Mouse (Mus musculus) left cerebral cortex, adult 18-20 months (tissue): Measurements from ENCODE around the gene Gm20696. TPM values are rescaled to one million over a fixed set of nuclear protein-coding genes. Genes with fewer than 3 reads are reported as not detected.

Experiments
- DNase-seq, 2 experiments: peaks; one replicate each; pipeline ENCODE4 v3.0.0; 2021 to 2022; ENCODE audit warnings: low spot score in 2 of 2, mixed read lengths in 1 of 2
- total RNA-seq, 2 experiments: library from RNA; stranded (reverse); gene quantifications; 2 replicates each; pipeline ENCODE4 v1.2.3; 2021

Gm20696 gene
- total RNA-seq, 2 experiments from 2014 or later: 7.2 to 8.7 TPM

GRCm38 (mm10) chr6:99625306-99625705, 41.3 kb downstream of the Gm20696 start:
- no peak for DNase-seq

GRCm38 (mm10) chr6:99624542-99624941, 42.1 kb downstream of the Gm20696 start:
- no peak for DNase-seq

GRCm38 (mm10) chr6:99623641-99624040, 43.0 kb downstream of the Gm20696 start:
- DNase-seq: peak in 1 of 2 experiments; percentile 54

- no peak for DNase-seq
Observed at GRCm38 (mm10) chr6:99621167-99621566, 45.4 kb downstream of the Gm20696 start.

- DNase-seq: no peak
Observed at GRCm38 (mm10) chr6:99620471-99620870, 46.1 kb downstream of the Gm20696 start.

- DNase-seq: no peak
Observed at GRCm38 (mm10) chr6:99619964-99620363, 46.6 kb downstream of the Gm20696 start.

GRCm38 (mm10) chr6:99619466-99619865, 47.1 kb downstream of the Gm20696 start:
- DNase-seq: no peak

- no peak for DNase-seq
Observed at GRCm38 (mm10) chr6:99617867-99618266, 48.7 kb downstream of the Gm20696 start.

GRCm38 (mm10) chr6:99617415-99617814, 49.2 kb downstream of the Gm20696 start:
- no peak for DNase-seq

- no peak for DNase-seq
Observed at GRCm38 (mm10) chr6:99615272-99615751, 51.3 kb downstream of the Gm20696 start.

GRCm38 (mm10) chr6:99614566-99615271, 51.9 kb downstream of the Gm20696 start:
- DNase-seq: no peak

- DNase-seq: no peak
Observed at GRCm38 (mm10) chr6:99611866-99612265, 54.7 kb downstream of the Gm20696 start.

GRCm38 (mm10) chr6:99610454-99611427, 55.9 kb downstream of the Gm20696 start:
- DNase-seq: no peak

GRCm38 (mm10) chr6:99606079-99606478, 60.5 kb downstream of the Gm20696 start:
- DNase-seq: no peak

- no peak for DNase-seq
Observed at GRCm38 (mm10) chr6:99604758-99605157, 61.8 kb downstream of the Gm20696 start.

GRCm38 (mm10) chr6:99602434-99602833, 64.2 kb downstream of the Gm20696 start:
- DNase-seq: no peak

- DNase-seq: no peak
Observed at GRCm38 (mm10) chr6:99600886-99601285, 65.7 kb downstream of the Gm20696 start.

GRCm38 (mm10) chr6:99600168-99600793, 66.3 kb downstream of the Gm20696 start:
- peak; percentile 49 to 55 for DNase-seq

- DNase-seq: no peak
Observed at GRCm38 (mm10) chr6:99599651-99600050, 66.9 kb downstream of the Gm20696 start.

- no peak for DNase-seq
Observed at GRCm38 (mm10) chr6:99599229-99599628, 67.4 kb downstream of the Gm20696 start.

- DNase-seq: no peak
Observed at GRCm38 (mm10) chr6:99577040-99577439, 89.6 kb downstream of the Gm20696 start.
